Mouse (Mus musculus) forebrain, embryonic 13.5 days (tissue): Measurements from ENCODE around the gene Xlr4c. TPM values are rescaled to one million over a fixed set of nuclear protein-coding genes. Genes with fewer than 3 reads are reported as not detected.

Source experiments
- polyA plus RNA-seq: library from polyadenylated mRNA; unstranded; fragments of >200 nt; fragmentation: Nextera tagmentation; extraction: Ambion mirVana; gene quantifications from 2 replicates; pipeline ENCODE4 v1.2.1, GENCODE M21; 2015

The Xlr4c gene
- polyA plus RNA-seq, 1 experiment from 2014 or later: not detected

Other genes with a start within 250 kb of the Xlr4c start
- not detected in 2 replicates for gene Pnma5, start 206.0 kb downstream of the Xlr4c start, polyA plus RNA-seq
- gene Pnma3, start 178.3 kb downstream of the Xlr4c start, polyA plus RNA-seq: 1.7 and 1.9 TPM in 2 replicates
- gene Xlr4a, start 160.7 kb downstream of the Xlr4c start, polyA plus RNA-seq: 0.23 and 0.49 TPM in 2 replicates
- gene Xlr3a, start 146.0 kb downstream of the Xlr4c start, polyA plus RNA-seq: 2.9 and 3.4 TPM in 2 replicates
- 0.32 and 1.0 TPM in 2 replicates for gene Gm14685, start 126.1 kb downstream of the Xlr4c start, polyA plus RNA-seq
- gene Xlr5b, start 94.3 kb downstream of the Xlr4c start, polyA plus RNA-seq: not detected in 2 replicates
- 0.21 and 0.53 TPM in 2 replicates for gene DXBay18, start 93.7 kb downstream of the Xlr4c start, polyA plus RNA-seq
- gene Spin2d, start 66.1 kb downstream of the Xlr4c start, polyA plus RNA-seq: not detected in 2 replicates
- gene Xlr3b, start 50.9 kb downstream of the Xlr4c start, polyA plus RNA-seq: 12.1 and 12.3 TPM in 2 replicates
- gene Xlr4b, start 28.8 kb downstream of the Xlr4c start, polyA plus RNA-seq: 0.25 and 0.43 TPM in 2 replicates
- gene F8a, start 14.8 kb downstream of the Xlr4c start, polyA plus RNA-seq: 21.6 and 22.2 TPM in 2 replicates
- not detected in 2 replicates for gene Xlr3c, start 22.3 kb upstream of the Xlr4c start, polyA plus RNA-seq
- not detected in 2 replicates for gene Xlr5a, start 49.8 kb upstream of the Xlr4c start, polyA plus RNA-seq
- not detected in 2 replicates for gene Xlr5c, start 49.8 kb upstream of the Xlr4c start, polyA plus RNA-seq
- gene Gm45015, start 93.7 kb upstream of the Xlr4c start, polyA plus RNA-seq: not detected in 2 replicates
- 10.6 and 12.7 TPM in 2 replicates for gene Zfp275, start 99.5 kb upstream of the Xlr4c start, polyA plus RNA-seq
- gene Gm18336, start 155.6 kb upstream of the Xlr4c start, polyA plus RNA-seq: not detected in 2 replicates
- 0.19 and 0.39 TPM in 2 replicates for gene Zfp92, start 168.0 kb upstream of the Xlr4c start, polyA plus RNA-seq
- not detected in 2 replicates for gene Trex2, start 192.2 kb upstream of the Xlr4c start, polyA plus RNA-seq
- gene Haus7, start 215.9 kb upstream of the Xlr4c start, polyA plus RNA-seq: 78.9 and 81.2 TPM in 2 replicates
- gene Bgn, start 240.5 kb upstream of the Xlr4c start, polyA plus RNA-seq: 10.2 and 11.7 TPM in 2 replicates